Mouse (Mus musculus) embryo, embryonic 11.5 days (tissue): ENCODE results near the gene Hoxd13.
A peak's percentile ranks its signal among the peaks of the same experiment; 100 is the strongest.

ENCODE experiments used
- DNase-seq: peaks from one replicate; pipeline ENCODE4 v3.0.0-alpha.2; 2012; ENCODE audit warnings: low read depth, low spot score

Hoxd13 gene

DNA sequence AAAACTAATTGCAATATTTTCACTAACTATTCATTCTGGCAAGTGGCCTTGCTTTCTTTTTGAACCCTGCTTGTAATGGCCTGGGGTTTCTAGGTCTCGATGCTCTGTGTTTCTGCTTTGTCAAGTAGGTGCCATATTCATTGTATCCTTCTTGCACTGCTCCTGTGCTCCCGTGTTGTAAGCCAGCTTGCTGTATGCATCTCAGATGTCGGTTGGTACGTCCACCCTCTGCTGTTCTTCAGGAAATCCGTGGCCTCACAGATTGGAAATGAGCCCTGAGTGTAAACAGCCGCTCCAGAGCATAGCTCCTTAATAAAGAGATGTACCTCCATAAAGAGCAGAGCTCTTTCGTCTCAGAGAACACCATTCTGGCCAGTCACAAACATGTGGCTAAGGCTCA, 39.5 kb downstream of the Hoxd13 start:
- no peak for DNase-seq

DNA sequence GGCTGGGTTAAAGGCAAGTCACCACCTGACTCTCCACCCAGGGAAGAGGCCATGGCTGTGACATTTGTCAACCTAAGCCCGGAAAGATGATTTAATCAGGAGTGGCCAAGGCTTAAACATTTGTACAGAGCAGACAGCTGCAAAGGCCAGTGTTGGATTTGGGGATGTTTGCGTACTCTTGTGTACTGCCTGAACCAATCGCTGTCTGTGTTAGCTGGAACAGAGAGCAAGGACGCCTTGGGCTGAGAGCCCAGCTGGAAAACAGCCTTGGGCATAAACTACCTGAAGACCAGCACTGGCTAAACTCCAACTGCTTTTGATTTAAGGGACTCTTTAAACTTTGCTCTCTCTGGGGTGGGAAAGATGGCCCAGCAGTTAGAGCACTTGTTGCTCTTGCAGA, 40.6 kb downstream of the Hoxd13 start:
- DNase-seq, result no peak

DNA sequence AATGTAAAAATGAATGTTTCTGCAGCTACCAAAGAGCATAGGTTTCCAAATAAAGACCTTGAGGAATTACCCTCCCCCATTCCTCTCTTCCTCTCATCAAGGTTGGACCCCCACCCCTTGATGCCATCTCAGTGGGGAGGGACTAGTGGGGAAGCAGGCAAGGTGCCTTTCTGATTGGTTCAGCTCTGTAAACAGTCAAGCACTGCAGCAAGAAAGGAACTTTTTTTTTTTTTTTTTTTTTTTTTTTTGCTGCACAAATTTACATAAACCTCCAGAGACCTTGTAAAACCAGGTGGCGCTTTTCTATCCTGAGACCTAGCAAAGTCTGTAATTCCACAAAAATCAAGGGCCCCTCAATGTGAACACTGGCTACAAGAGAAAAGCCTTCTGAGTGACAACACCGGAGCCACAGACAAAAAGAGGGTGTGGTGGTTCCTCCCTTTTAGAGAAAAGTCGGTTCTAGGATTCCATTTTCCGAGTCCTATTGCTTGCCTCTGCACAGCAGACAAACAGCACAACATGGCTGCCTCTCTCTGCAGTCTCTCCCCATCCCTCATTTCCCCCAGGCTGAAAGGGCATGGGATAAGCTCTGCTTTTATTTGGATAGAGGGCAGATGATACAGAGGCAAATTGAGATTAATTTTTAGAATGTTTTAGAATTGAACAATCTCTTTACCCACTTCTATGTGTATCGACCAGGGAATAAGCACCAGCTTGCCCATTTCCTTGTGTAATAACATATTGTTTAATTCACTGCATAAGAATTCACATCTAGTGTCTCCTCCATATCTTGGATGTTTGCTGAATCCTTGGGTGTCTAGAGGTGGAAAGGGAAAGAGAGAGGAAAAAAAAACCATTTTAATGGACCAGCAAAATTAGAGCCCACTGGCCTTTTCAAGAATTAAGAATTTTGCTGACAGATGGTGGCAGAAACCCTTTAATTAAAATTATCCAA, 41.6 kb downstream of the Hoxd13 start:
- no peak for DNase-seq

DNA sequence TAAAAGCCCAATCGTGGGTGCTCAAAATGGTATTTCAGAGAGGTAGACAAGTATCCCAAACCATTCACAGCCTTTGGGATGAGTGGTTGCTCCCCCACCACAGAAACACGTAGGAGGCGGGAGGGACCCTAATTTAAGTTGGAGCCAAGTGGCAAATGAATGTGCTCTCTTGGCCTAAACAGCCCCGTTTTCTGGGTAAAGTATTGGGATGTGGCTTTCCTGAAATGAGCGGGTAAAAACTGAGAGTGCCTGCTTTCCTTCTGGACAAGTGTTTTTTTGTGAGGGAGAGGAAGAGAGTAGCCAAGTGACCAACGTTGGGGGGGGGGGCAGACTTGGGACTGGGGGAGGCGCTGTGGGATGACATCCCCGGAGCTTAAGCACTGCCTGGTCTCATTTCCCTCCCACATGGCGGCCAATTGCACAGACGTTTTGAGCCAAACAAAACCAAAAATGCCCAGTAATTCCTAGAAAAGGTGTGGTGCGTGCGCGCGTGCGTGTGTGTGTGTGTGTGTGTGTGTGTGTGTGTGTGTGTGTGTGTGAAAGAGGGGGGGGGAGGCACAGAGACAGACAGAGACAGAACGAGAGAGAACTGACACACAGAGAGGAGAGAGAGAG, 42.9 kb downstream of the Hoxd13 start:
- no peak for DNase-seq

DNA sequence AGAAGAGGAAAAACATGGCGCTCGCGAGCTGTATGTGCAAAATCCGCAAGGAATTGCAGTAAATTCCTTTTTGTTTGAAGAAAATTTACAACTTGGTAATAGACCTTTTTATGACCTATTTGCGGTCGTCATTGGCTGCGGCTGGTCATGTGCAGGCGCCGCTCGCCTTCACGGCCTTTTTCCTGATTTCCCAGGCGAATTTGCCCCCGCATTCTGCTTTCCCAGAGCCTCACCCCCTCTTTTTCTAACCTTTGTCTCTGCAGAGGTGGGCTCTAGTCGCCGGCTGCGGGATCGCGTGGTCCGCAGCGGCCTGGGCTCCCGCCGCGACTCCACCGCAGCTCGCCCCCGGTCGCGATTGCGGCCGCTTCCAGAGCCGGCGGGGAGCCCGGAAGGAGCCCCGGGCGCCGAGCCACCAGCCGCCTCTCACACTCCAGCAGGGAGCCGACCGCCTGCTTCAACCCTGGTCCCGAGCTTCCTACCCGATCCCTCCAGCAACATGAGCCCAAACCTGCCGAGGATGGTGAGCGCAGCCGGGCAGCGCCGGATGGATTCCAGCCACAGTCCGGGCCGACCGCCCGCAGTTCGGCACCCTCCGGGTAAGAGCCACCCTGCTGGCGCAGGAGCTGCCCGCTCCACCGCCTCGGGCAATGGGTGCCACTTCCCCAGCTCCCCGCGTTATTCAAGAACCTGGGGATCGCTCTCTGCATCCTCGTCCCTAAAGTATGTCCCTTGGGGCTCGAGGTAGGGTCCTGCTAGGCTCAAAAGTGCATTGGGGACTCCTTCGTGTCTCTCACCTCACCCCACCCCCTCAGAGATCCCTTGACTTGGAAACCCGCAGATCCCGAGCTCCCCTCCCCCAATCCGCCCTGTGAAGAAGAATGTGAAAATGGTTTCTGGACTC, 43.9 kb downstream of the Hoxd13 start, which contains the start of the genes Hoxd3 and Hoxd4:
TSS of gene Hoxd3 (plus strand) at position 207 of the 901 bp plus-strand sequence.
TSS of gene Hoxd4 (plus strand) at position 209 of the 901 bp plus-strand sequence.
- DNase-seq, result no peak

DNA sequence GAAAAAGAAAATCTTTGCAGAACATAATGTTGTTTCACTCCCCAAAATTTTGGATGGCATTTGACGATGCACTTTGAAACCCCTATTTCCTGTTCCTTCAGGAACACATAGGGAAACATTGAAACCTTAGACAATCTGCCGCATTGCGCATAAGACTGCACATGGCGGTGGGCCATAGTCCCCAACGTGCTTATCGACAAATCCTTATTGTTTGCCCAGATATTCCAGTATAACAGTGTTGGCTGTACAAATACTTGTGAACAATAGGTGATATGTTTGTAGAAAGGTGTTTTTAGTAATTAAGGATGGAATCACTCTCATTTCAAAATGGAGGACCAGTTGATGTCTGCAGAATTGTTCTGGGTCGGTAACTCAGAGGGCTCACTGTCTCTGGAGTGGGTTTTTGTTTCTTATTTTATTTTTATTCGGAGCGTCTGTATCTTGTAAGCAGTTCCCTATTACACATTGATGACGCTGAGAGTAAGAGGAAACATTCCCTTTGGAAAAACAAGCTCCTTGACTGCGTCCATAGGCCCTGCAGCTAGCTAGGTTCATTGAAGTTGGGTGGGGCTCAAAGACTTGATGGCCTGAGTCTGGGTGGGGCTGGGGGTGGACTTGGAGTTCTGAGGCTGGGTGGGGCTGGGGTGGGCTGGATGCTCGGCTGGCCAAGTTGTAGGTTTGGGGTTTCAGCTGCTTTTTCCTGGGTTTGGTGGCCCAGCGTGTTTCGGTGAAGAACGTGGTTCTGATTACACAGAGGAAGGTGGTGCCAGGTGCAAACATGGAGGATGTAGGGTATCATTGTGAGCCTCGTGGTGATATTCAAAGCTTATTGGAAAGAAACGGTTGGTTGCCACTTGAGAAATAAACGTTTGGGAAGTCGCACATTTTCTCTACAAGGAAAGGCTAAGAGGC, 45.4 kb downstream of the Hoxd13 start:
- DNase-seq, result no peak

DNA sequence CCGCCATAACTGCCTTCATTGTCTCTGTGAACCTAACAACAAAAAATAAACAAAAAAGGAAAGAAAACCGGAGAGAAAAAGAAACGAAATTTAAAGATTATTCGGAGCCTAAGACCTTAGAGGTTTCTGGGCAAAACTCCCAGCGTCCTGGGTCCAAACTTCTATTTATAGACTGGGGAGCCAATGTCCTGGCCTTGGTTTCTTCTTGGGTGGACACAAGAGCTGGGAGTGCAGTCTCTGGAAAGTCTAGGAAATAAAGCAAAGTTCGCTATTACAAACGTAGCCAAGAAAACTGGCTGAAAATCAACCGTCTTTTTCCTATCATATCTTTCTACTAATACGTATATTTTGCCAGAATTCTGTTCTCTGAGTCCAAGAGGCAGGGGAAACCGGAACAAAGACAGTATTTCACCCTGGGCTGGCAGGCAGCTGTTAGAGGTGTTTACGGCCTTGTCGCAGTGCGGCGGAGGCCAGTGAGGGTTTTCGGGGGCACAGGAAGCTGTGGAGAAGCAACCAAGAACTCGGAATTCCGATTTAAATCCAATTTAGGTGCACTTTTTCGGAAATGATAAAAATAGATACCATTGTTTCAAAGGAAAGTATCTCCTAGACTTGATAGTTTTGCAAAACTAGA, 46.2 kb downstream of the Hoxd13 start:
- no peak for DNase-seq

DNA sequence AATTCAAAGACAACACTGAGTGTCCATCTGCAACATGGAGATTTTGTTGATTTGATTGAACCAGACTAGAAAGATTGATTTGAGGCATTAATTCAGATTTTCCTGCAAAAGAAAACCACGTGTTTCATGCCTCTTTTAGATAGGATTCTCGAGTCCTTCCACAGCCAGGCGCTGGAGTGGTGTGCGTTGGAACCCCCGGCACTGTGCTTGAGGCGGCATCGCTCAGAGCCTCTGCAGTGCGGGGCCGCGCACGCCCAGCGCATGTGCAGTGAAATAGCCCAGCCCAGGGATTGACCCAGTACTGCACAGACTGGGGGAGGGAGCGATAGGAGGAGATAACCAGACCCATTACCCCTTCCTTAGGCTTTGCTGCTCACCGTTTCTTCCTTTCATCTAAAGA, 46.8 kb downstream of the Hoxd13 start:
- no peak for DNase-seq

DNA sequence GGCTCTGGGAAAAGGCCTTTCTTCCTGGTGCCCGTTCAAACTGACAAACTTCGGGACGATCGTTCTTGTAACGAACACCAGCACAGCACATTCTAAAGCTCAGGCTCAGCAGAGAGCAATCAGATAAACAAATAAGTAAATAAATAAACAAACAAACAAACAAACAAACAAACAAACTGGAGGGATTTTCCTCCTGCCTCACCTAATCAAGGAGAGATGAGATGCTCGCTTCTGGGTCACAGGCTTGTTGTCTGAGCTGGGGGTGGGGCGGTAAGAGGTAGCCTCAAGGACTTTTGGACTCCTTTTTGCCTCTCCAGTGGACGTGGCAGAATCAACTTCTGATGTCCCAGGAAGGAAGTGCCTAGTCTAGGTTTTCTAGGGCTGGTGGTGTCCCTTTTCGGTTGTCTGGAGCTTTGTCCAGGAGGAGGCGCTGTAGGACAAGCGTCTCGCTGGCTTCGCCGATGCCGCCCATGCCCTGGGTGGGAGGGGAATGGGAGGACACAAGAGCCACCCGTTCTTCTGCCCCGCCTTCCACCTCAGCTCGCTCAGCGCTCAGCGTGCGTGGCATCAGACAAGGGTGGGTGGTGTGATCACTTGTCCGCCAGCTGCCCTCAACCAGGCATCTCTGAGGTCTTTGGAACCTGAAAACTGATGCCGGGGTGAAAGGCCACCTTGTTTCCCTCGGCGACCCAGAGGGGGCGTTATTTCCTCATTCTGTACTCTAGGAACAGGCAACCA, 47.6 kb downstream of the Hoxd13 start:
- peak; percentile 90 for DNase-seq

DNA sequence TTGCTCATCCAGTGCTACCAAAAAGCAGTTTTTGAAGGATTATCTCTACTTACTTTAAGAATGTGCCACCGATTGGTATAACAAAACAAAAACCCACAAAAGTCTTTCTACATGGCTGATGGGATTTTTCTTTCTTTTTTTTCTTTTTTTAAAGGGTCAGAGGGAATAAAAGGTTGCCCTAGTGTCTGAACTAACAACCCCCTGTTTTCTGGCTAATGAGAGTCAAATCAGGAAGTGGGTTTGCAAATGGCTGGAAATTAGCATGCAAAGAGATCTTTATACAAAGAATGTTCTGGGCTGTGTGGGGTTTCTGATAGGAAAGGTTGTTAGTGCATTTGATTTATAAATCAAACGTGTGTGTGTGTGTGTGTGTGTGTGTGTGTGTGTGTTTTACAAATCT, 52.3 kb downstream of the Hoxd13 start:
- DNase-seq, result no peak

DNA sequence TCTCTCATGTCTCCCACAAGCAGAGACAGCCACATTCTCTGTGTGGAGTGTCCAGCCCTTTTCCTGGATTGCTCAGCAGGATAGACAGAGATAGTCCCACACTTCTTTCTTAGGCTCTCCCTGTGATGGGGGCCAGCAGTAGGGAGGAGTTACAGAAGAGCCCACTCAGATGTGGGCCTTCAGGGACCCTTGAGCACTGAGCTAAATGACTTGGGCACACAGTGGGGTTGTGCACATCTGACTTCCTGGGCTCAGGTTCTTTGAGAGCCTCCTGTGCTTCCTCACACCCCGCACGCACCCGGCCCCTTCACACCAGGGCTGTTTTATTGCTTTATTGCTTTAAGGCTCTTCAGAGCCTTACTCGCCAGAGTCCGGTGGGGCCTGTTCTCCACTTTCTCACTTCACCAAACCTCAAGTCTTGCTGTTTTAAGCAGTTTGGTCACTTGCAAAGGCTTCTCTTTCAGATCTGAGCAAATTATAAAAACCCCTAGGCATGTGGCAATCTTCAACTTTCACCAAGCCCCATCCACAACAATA, 52.9 kb downstream of the Hoxd13 start:
- DNase-seq, result no peak
